Mouse (Mus musculus): ENCODE data around the gene Ptpra. TPM values are rescaled to one million over a fixed set of nuclear protein-coding genes. Genes with fewer than 3 reads are reported as not detected.

Ptpra gene
- polyA plus RNA-seq, 1 experiment: 57.9 TPM

DNA sequence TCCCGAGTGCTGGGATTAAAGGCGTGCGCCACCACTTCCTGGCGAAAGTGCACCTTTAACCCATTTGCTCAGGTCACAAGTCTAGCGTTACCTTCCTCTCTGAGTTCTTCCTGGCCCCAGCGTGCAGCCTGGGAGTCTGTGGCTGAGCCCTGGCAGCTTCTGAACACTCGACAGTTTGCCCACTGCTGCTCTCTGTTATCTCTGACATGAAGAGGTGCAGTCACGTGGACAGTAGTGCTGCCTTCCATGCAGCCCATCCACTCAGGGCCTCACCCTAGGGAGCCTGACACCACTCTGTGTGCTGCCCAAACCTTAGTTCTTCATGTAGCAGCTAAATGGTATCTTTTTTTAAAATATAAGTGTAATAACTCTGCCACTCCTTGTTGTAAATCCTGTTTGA, 96.9 kb downstream of the Ptpra start:
- H3ac ChIP-seq (ENCODE audit: control insufficient read depth, insufficient read length): no peak overlapping the region
- no peaks in the 10 kb centered on the region for H3K27me3 ChIP-seq (ENCODE audit: control insufficient read depth, insufficient read depth, insufficient read length)
- no peak for TF ChIP-seq USF1 (IDR thresholded peaks at IDR 0.05; ENCODE audit: low read depth)
- TF ChIP-seq REST (IDR thresholded peaks at IDR 0.05; ENCODE audit: insufficient read depth, insufficient read length): no peak
- no peak for TF ChIP-seq CEBPB (IDR thresholded peaks at IDR 0.05; ENCODE audit: insufficient read depth, poor library complexity, severe bottlenecking)
- TF ChIP-seq TCF12 (IDR thresholded peaks at IDR 0.05; ENCODE audit: insufficient read depth, poor library complexity, severe bottlenecking): no peak
- no peak for TF ChIP-seq SRF (IDR thresholded peaks at IDR 0.05; ENCODE audit: control insufficient read depth, insufficient read length, low read depth)
- no peak for TF ChIP-seq MYOD1 (IDR thresholded peaks at IDR 0.05; ENCODE audit: control insufficient read depth in 1 of 3, insufficient read length in 2 of 3, low read depth in 2 of 3)
- TF ChIP-seq MAX (IDR thresholded peaks at IDR 0.05; ENCODE audit: low read depth): no peak
- TF ChIP-seq E2F4 (IDR thresholded peaks at IDR 0.05; ENCODE audit: insufficient read depth): no peak
- no peak for TF ChIP-seq MYOG (IDR thresholded peaks at IDR 0.05; ENCODE audit: control insufficient read depth in 1 of 3, insufficient read depth in 1 of 3, insufficient read length in 2 of 3, low read depth in 2 of 3)
- TF ChIP-seq POLR2A (IDR thresholded peaks at IDR 0.05; ENCODE audit: insufficient read length, low read depth): no peak
- TF ChIP-seq POLR2AphosphoS2 (IDR thresholded peaks at IDR 0.05; ENCODE audit: insufficient read length, low read depth): no peak
- TF ChIP-seq TCF3 (IDR thresholded peaks at IDR 0.05; ENCODE audit: insufficient read length, low read depth): no peak
- no peak overlapping the region for H3K4me3 ChIP-seq
- peaks cover 42% of the 10 kb centered on the region for H3K36me3 ChIP-seq (ENCODE audit: control insufficient read depth, insufficient read depth)
- no peaks in the 10 kb centered on the region for H3K79me2 ChIP-seq (ENCODE audit: control insufficient read depth, insufficient read depth)
- no peak overlapping the region for H3K4me2 ChIP-seq (ENCODE audit: low read depth)

GRCm38 (mm10) chr2:130554841-130555240, 104.8 kb downstream of the Ptpra start:
- Histone ChIP-seq H3K4me2 (ENCODE audit: low read depth) (no peak overlapping the region), H3K79me2 (ENCODE audit: control insufficient read depth, insufficient read depth) (no peaks in the 10 kb centered on the region), H3K27me3 (ENCODE audit: control insufficient read depth, insufficient read depth, insufficient read length) (no peaks in the 10 kb centered on the region), H3K36me3 (ENCODE audit: control insufficient read depth, insufficient read depth) (peaks cover 22% of the 10 kb centered on the region), H3ac (ENCODE audit: control insufficient read depth, insufficient read length) (no peak overlapping the region), H3K4me3 (no peak overlapping the region)
- TF ChIP-seq POLR2A (IDR thresholded peaks at IDR 0.05; ENCODE audit: insufficient read length, low read depth): no peak
- TF ChIP-seq USF1 (IDR thresholded peaks at IDR 0.05; ENCODE audit: low read depth): no peak
- TF ChIP-seq TCF3 (IDR thresholded peaks at IDR 0.05; ENCODE audit: insufficient read length, low read depth): no peak
- no peak for TF ChIP-seq CEBPB (IDR thresholded peaks at IDR 0.05; ENCODE audit: insufficient read depth, poor library complexity, severe bottlenecking)
- TF ChIP-seq E2F4 (IDR thresholded peaks at IDR 0.05; ENCODE audit: insufficient read depth): no peak
- TF ChIP-seq REST (IDR thresholded peaks at IDR 0.05; ENCODE audit: insufficient read depth, insufficient read length): no peak
- no peak for TF ChIP-seq TCF12 (IDR thresholded peaks at IDR 0.05; ENCODE audit: insufficient read depth, poor library complexity, severe bottlenecking)
- TF ChIP-seq SRF (IDR thresholded peaks at IDR 0.05; ENCODE audit: control insufficient read depth, insufficient read length, low read depth): no peak
- TF ChIP-seq MYOG (IDR thresholded peaks at IDR 0.05; ENCODE audit: control insufficient read depth in 1 of 3, insufficient read depth in 1 of 3, insufficient read length in 2 of 3, low read depth in 2 of 3): no peak
- TF ChIP-seq MYOD1 (IDR thresholded peaks at IDR 0.05; ENCODE audit: control insufficient read depth in 1 of 3, insufficient read length in 2 of 3, low read depth in 2 of 3): no peak
- no peak for TF ChIP-seq POLR2AphosphoS2 (IDR thresholded peaks at IDR 0.05; ENCODE audit: insufficient read length, low read depth)
- TF ChIP-seq MAX (IDR thresholded peaks at IDR 0.05; ENCODE audit: low read depth): no peak

DNA sequence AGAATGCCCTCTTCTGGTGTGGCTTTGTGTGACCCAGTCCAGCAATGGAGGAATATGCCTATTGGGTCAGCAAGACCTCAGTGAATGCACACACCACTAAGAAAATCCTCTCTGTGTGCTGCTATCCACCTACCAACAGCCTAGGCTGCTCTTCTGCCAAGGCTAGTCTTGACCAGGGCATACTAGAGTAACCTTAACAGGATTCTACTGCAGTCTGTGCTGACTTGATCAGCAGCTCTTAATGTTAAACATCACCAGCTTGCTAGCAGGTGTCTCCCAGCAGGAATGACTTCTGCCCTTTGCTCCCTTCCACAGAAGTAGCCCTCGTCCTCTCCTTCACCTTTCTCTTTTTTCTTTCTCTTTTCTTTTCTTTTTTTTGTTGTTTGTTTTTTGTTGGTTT, 106.2 kb downstream of the Ptpra start:
- Histone ChIP-seq H3K27me3 (ENCODE audit: control insufficient read depth, insufficient read depth, insufficient read length) (no peaks in the 10 kb centered on the region), H3ac (ENCODE audit: control insufficient read depth, insufficient read length) (no peak overlapping the region), H3K36me3 (ENCODE audit: control insufficient read depth, insufficient read depth) (peaks cover 15% of the 10 kb centered on the region), H3K4me2 (ENCODE audit: low read depth) (no peak overlapping the region), H3K4me3 (no peak overlapping the region), H3K79me2 (ENCODE audit: control insufficient read depth, insufficient read depth) (no peaks in the 10 kb centered on the region)
- no peak for TF ChIP-seq MYOG (IDR thresholded peaks at IDR 0.05; ENCODE audit: control insufficient read depth in 1 of 3, insufficient read depth in 1 of 3, insufficient read length in 2 of 3, low read depth in 2 of 3)
- TF ChIP-seq POLR2A (IDR thresholded peaks at IDR 0.05; ENCODE audit: insufficient read length, low read depth): no peak
- no peak for TF ChIP-seq POLR2AphosphoS2 (IDR thresholded peaks at IDR 0.05; ENCODE audit: insufficient read length, low read depth)
- no peak for TF ChIP-seq SRF (IDR thresholded peaks at IDR 0.05; ENCODE audit: control insufficient read depth, insufficient read length, low read depth)
- no peak for TF ChIP-seq TCF3 (IDR thresholded peaks at IDR 0.05; ENCODE audit: insufficient read length, low read depth)
- TF ChIP-seq MAX (IDR thresholded peaks at IDR 0.05; ENCODE audit: low read depth): no peak
- no peak for TF ChIP-seq USF1 (IDR thresholded peaks at IDR 0.05; ENCODE audit: low read depth)
- no peak for TF ChIP-seq MYOD1 (IDR thresholded peaks at IDR 0.05; ENCODE audit: control insufficient read depth in 1 of 3, insufficient read length in 2 of 3, low read depth in 2 of 3)

- H3K4me2 ChIP-seq (ENCODE audit: low read depth): no peak overlapping the region
- no peaks in the 10 kb centered on the region for H3K27me3 ChIP-seq (ENCODE audit: control insufficient read depth, insufficient read depth, insufficient read length)
- TF ChIP-seq SRF (IDR thresholded peaks at IDR 0.05; ENCODE audit: control insufficient read depth, insufficient read length, low read depth) (no peak), TCF12 (IDR thresholded peaks at IDR 0.05; ENCODE audit: insufficient read depth, poor library complexity, severe bottlenecking) (no peak), MYOD1 (IDR thresholded peaks at IDR 0.05; ENCODE audit: control insufficient read depth in 1 of 3, insufficient read length in 2 of 3, low read depth in 2 of 3) (no peak), POLR2A (IDR thresholded peaks at IDR 0.05; ENCODE audit: insufficient read length, low read depth) (no peak), TCF3 (IDR thresholded peaks at IDR 0.05; ENCODE audit: insufficient read length, low read depth) (no peak), E2F4 (IDR thresholded peaks at IDR 0.05; ENCODE audit: insufficient read depth) (no peak), MAX (IDR thresholded peaks at IDR 0.05; ENCODE audit: low read depth) (no peak), CEBPB (IDR thresholded peaks at IDR 0.05; ENCODE audit: insufficient read depth, poor library complexity, severe bottlenecking) (no peak), REST (IDR thresholded peaks at IDR 0.05; ENCODE audit: insufficient read depth, insufficient read length) (no peak), POLR2AphosphoS2 (IDR thresholded peaks at IDR 0.05; ENCODE audit: insufficient read length, low read depth) (no peak), USF1 (IDR thresholded peaks at IDR 0.05; ENCODE audit: low read depth) (no peak), MYOG (IDR thresholded peaks at IDR 0.05; ENCODE audit: control insufficient read depth in 1 of 3, insufficient read depth in 1 of 3, insufficient read length in 2 of 3, low read depth in 2 of 3) (no peak)
- H3ac ChIP-seq (ENCODE audit: control insufficient read depth, insufficient read length): no peak overlapping the region
- no peaks in the 10 kb centered on the region for H3K79me2 ChIP-seq (ENCODE audit: control insufficient read depth, insufficient read depth)
- peaks cover 12% of the 10 kb centered on the region for H3K36me3 ChIP-seq (ENCODE audit: control insufficient read depth, insufficient read depth)
- H3K4me3 ChIP-seq: no peak overlapping the region
Observed at GRCm38 (mm10) chr2:130557462-130557861, 107.4 kb downstream of the Ptpra start.

All from myocyte (in vitro differentiated cells).